Mouse (Mus musculus): ENCODE results near the gene Tbx22. TPM values are rescaled to one million over a fixed set of nuclear protein-coding genes. Genes with fewer than 3 reads are reported as not detected.

Gene Tbx22
- total RNA-seq (2021) = not detected

GRCm38 (mm10) chrX:107667664-107668063 is at the start of gene Tbx22:
Gene Tbx22 (plus strand): TSS chrX:107667964.
- no peak for DNase-seq
- intact Hi-C loops (cut with DNase I) = no loop called here

GRCm38 (mm10) chrX:107668677-107669076 is 913 bp downstream of the Tbx22 start:
- intact Hi-C loops (cut with DNase I) = no loop called here
- DNase-seq = no peak

GRCm38 (mm10) chrX:107679203-107679602 is 11.4 kb downstream of the Tbx22 start:
- intact Hi-C loops (cut with DNase I) = no loop called here
- peak in 1 of 2 experiments; percentile 2 for DNase-seq

- no peak for DNase-seq
- intact Hi-C loops (cut with DNase I) = no loop called here
Observed at GRCm38 (mm10) chrX:107708584-107708983, 40.8 kb downstream of the Tbx22 start.

GRCm38 (mm10) chrX:107723541-107723940 is 55.8 kb downstream of the Tbx22 start:
- DNase-seq = no peak
- intact Hi-C loops (cut with DNase I) = no loop called here

Other genes starting within 250 kb of the Tbx22 start
- not detected for gene Tent5d, start 124.6 kb downstream of the Tbx22 start, total RNA-seq (2021)
- 10 to 100 TPM in 1 of 2 experiments, 1 to 10 TPM in 1; 9.5 to 11.0 TPM for gene 2610002M06Rik, start 148.4 kb downstream of the Tbx22 start, total RNA-seq (2021)